Mouse (Mus musculus) stomach, postnatal 0 days (tissue): ENCODE measurements around the gene Mapk12. TPM values are rescaled to one million over a fixed set of nuclear protein-coding genes. Genes with fewer than 3 reads are reported as not detected.

Experiments used
- ATAC-seq: fragments of 200-750 bp; cut with Nextera tagmentation; 2 replicates; pipeline ENCODE4 v1.8.0; 2017; ENCODE audit not compliant: low FRiP score, low TSS enrichment
- DNase-seq: peaks from one replicate; pipeline ENCODE4 v3.0.0-alpha.2; 2016; ENCODE audit warnings: low spot score
- H3K27ac ChIP-seq: fragments of 300-500 bp; sonication (generic); replicated peaks from 2 replicates; pipeline ENCODE4 v1.5.1; 2014; ENCODE audit warnings: mild to moderate bottlenecking, control low read depth
- H3K27me3 ChIP-seq: fragments of 300-500 bp; sonication (generic); 2 replicates; pipeline ENCODE4 v1.6.1; 2014; ENCODE audit warnings: low read length; ENCODE audit not compliant: control insufficient read depth, insufficient read depth
- H3K36me3 ChIP-seq: fragments of 300-500 bp; sonication (generic); 2 replicates; pipeline ENCODE4 v1.6.1; 2014; ENCODE audit warnings: low read length, mixed read lengths; ENCODE audit not compliant: control insufficient read depth, insufficient read depth
- H3K4me1 ChIP-seq: fragments of 300-500 bp; sonication (generic); replicated peaks from 2 replicates; pipeline ENCODE4 v1.6.1; 2014; ENCODE audit warnings: antibody characterized with exemption; ENCODE audit not compliant: control insufficient read depth, insufficient read depth
- H3K4me2 ChIP-seq: fragments of 300-500 bp; sonication (generic); replicated peaks from 2 replicates; pipeline ENCODE4 v1.6.1; 2014; ENCODE audit warnings: low read depth, mild to moderate bottlenecking, control low read depth, moderate library complexity
- H3K4me3 ChIP-seq: fragments of 300-500 bp; sonication (generic); 2 replicates; pipeline ENCODE4 v1.5.1; 2014; ENCODE audit warnings: low read depth, low read length, control low read depth
- H3K9ac ChIP-seq: fragments of 300-500 bp; sonication (generic); 2 replicates; pipeline ENCODE4 v1.6.1; 2014; ENCODE audit warnings: mild to moderate bottlenecking, low read length, control low read depth, mixed read lengths
- H3K9me3 ChIP-seq: fragments of 300-500 bp; sonication (generic); 2 replicates; pipeline ENCODE4 v1.6.1; 2016; ENCODE audit warnings: low read length; ENCODE audit not compliant: control insufficient read depth
- CTCF ChIP-seq: IDR thresholded peaks from 2 replicates; pipeline ENCODE4 v1.5.1; 2016; ENCODE audit warnings: antibody characterized with exemption, low read depth, mild to moderate bottlenecking, moderate library complexity
- EP300 ChIP-seq: optimal IDR thresholded peaks from 2 replicates; pipeline ENCODE3; 2016; ENCODE audit warnings: antibody characterized with exemption
- WGBS: fragments of 180-500 bp; shearing (Covaris S2); extraction: QIAGEN DNeasy Blood & Tissue Kit; methylation state at CpG from one replicate; pipeline ENCODE4 v1.1.7; 2014; 5-methylcytosine and 5-hydroxymethylcytosine counted together
- microRNA-seq: library from miRNA; unstranded; fragments of <30 nt; microRNA quantifications from one replicate; pipeline ENCODE4, GENCODE M21; 2016
- polyA plus RNA-seq: library from polyadenylated mRNA; unstranded; fragments of >200 nt; fragmentation: Nextera tagmentation; extraction: Ambion mirVana; gene quantifications from 2 replicates; pipeline ENCODE4 v1.2.1, GENCODE M21; 2015

Mapk12 gene
- polyA plus RNA-seq, 1 experiment from 2014 or later = 3.2 TPM

DNA sequence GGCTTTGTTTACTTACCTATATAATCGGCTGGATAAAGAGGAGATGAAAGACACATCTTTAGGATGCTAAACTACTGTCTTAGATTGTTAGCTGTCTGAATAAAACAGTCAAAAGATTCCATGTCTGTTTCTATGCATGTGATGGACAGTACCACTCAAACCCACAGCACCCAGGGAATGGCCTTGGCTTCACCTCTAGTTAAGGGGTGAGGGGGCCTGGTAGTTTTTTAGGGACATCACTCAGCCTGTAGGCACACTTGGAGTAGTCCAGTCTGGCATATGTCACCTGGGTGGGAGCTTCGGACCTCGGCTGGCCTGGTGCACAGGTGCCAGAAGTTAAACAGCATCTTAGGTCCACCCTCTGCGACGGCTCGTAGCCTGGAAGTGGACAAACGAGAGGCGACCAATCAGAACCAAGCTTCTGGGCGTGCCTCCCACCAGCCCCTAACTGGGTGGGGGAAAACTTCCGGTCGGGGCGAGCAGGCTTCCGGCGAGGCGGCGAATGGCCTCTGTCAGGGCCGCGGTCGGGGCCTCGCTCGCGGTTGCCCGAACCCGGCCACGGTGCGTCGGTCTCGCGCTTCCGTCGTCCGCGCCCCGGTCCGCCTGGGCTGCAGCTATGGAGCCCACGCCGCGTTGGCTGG, 51.8 kb downstream of the Mapk12 start, which contains the start of gene Selenoo:
Gene Selenoo, plus strand, starts transcription at position 478 of the 641 bp plus-strand sequence.
- Histone ChIP-seq H3K4me2 (peak within 1 kb of the TSS; percentile 96), H3K9me3 (no peaks in the 10 kb centered on the region), H3K4me3 (peak within 1 kb of the TSS; percentile 93), H3K36me3 (peaks cover 26% of the 10 kb centered on the region), H3K4me1 (no peaks in the 10 kb centered on the region; the same call in 1 of the 2 replicates), H3K27ac (peak within 1 kb of the TSS; percentile 94), H3K27me3 (no peaks in the 10 kb centered on the region), H3K9ac (peak within 1 kb of the TSS; percentile 96)
- TF ChIP-seq EP300 (no peak), CTCF (no peak)
- peak; percentile 94 for DNase-seq
- peak; percentile 93 for ATAC-seq
- WGBS = under 1% methylated on average over 31 of the region's 38 CpGs

DNA sequence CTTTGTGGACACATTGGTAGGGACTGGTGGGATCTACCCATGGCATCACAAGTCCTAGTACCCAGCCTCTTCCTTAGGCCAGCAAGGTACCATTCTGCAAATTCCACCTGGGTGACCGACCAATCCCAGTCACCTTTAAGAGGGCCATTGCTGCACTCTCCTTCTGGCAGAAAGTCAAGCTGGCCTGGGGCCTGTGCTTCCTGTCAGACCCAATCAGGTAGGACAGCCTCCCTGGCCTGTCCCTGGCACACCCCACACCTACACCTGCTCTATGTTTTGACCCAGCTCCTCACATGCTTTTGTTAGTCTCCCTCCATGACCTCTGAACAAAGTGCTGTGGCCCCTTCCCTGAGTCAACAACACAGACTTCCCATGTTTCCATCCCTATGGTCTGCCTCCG, 55.7 kb downstream of the Mapk12 start:
- Histone ChIP-seq H3K4me1 (no peaks in the 10 kb centered on the region; the same call in 1 of the 2 replicates), H3K27me3 (no peaks in the 10 kb centered on the region), H3K36me3 (peaks cover 26% of the 10 kb centered on the region), H3K9me3 (no peaks in the 10 kb centered on the region), H3K9ac (no peak overlapping the region), H3K4me3 (no peak overlapping the region), H3K27ac (no peak overlapping the region), H3K4me2 (no peak overlapping the region)
- DNase-seq (no peak), ATAC-seq (no peak)
- WGBS = 79% methylated on average over 2 of the region's 2 CpGs
- no peak for TF ChIP-seq EP300
- TF ChIP-seq CTCF = no peak

DNA sequence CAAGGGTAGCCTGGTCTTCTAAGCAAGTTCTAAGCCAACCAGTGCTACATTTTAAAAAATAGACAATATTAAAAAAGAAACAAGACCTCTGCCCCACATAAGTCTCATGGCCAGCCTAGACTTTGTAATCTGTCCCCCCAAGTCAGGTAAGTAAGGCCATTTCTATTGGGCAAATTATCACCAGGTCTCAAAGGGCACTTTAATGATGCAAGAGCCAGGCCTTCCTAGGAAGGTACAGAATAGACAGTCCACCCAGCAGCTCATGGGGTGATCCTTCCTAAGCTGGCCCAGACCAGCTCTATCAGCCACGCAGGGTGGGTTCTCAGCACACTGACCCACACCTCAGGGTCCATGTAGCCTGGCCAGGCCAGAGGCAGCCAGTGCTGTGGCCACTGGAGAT, 56.6 kb downstream of the Mapk12 start:
- Histone ChIP-seq H3K27ac (no peak overlapping the region), H3K4me2 (no peak overlapping the region), H3K9ac (no peak overlapping the region), H3K4me3 (no peak overlapping the region), H3K9me3 (no peaks in the 10 kb centered on the region), H3K4me1 (no peaks in the 10 kb centered on the region), H3K36me3 (peaks cover 26% of the 10 kb centered on the region), H3K27me3 (no peaks in the 10 kb centered on the region)
- no peak for TF ChIP-seq EP300
- TF ChIP-seq CTCF = no peak
- 100% methylated on average over 1 of the region's 1 CpGs for WGBS
- no peak for ATAC-seq
- DNase-seq = no peak

Small RNA genes lying within 50 kb of the gene (microRNA-seq; reads per million reads assigned to microRNA genes)
- gene Mir6958 (not detected), gene Mir7118 (0.96 reads per million)

Other genes starting within 250 kb of the Mapk12 start
- gene Ttll8, start 186.3 kb downstream of the Mapk12 start, polyA plus RNA-seq = not detected in 2 replicates
- gene Mlc1, start 161.7 kb downstream of the Mapk12 start, polyA plus RNA-seq = not detected in 2 replicates
- gene Mov10l1, start 157.8 kb downstream of the Mapk12 start, polyA plus RNA-seq = not detected in 2 replicates
- gene Panx2, start 81.0 kb downstream of the Mapk12 start, polyA plus RNA-seq = 0.16 and 0.79 TPM in 2 replicates
- gene Trabd, start 65.6 kb downstream of the Mapk12 start, polyA plus RNA-seq = 55.9 and 57.8 TPM in 2 replicates
- 14.3 and 16.3 TPM in 2 replicates for gene Selenoo, start 51.6 kb downstream of the Mapk12 start, polyA plus RNA-seq
- 4.0 and 5.2 TPM in 2 replicates for gene Tubgcp6, start 17.6 kb downstream of the Mapk12 start, polyA plus RNA-seq
- 10.7 and 12.4 TPM in 2 replicates for gene Hdac10, start 12.0 kb downstream of the Mapk12 start, polyA plus RNA-seq
- gene Mapk11, start 8.9 kb upstream of the Mapk12 start, polyA plus RNA-seq = 1.8 and 2.1 TPM in 2 replicates
- 75.2 and 85.9 TPM in 2 replicates for gene Plxnb2, start 40.1 kb upstream of the Mapk12 start, polyA plus RNA-seq
- 4.1 and 5.3 TPM in 2 replicates for gene Dennd6b, start 55.8 kb upstream of the Mapk12 start, polyA plus RNA-seq
- 16.2 and 17.2 TPM in 2 replicates for gene Ppp6r2, start 70.8 kb upstream of the Mapk12 start, polyA plus RNA-seq
- 27.6 and 31.9 TPM in 2 replicates for gene Sbf1, start 174.6 kb upstream of the Mapk12 start, polyA plus RNA-seq
- gene Adm2, start 182.0 kb upstream of the Mapk12 start, polyA plus RNA-seq = 0.44 and 0.47 TPM in 2 replicates
- 0.17 TPM in 1 of 2 replicates, not detected in the other for gene Miox, start 193.7 kb upstream of the Mapk12 start, polyA plus RNA-seq
- 24.3 and 24.4 TPM in 2 replicates for gene Lmf2, start 215.0 kb upstream of the Mapk12 start, polyA plus RNA-seq
- 69.4 and 72.8 TPM in 2 replicates for gene Ncaph2, start 215.0 kb upstream of the Mapk12 start, polyA plus RNA-seq
- 6.3 and 7.4 TPM in 2 replicates for gene Sco2, start 233.1 kb upstream of the Mapk12 start, polyA plus RNA-seq
- gene Tymp, start 236.3 kb upstream of the Mapk12 start, polyA plus RNA-seq = 1.4 and 1.6 TPM in 2 replicates
- 0.56 and 0.80 TPM in 2 replicates for gene Odf3b, start 238.6 kb upstream of the Mapk12 start, polyA plus RNA-seq
- 0.02 TPM in 1 of 2 replicates, not detected in the other for gene Klhdc7b, start 244.2 kb upstream of the Mapk12 start, polyA plus RNA-seq